Mouse (Mus musculus): ENCODE data around the gene Pptc7. TPM values are rescaled to one million over a fixed set of nuclear protein-coding genes. Genes with fewer than 3 reads are reported as not detected.
A peak's percentile ranks its signal among the peaks of the same experiment; 100 is the strongest.

Gene Pptc7
- polyA plus RNA-seq, 1 experiment from 2014 or later = 13.0 TPM

- 87% methylated on average over 4 of the region's 4 CpGs for WGBS
- H3K9me3 ChIP-seq (ENCODE audit: control insufficient read depth) = no peaks in the 10 kb centered on the region
- H3K9ac ChIP-seq (ENCODE audit: low read depth, low read length) = no peak overlapping the region
- no peak overlapping the region for H3K27ac ChIP-seq (ENCODE audit: low read depth, low read length)
- no peaks in the 10 kb centered on the region for H3K27me3 ChIP-seq (replicated peaks; ENCODE audit: control insufficient read depth, insufficient read depth, low read length)
- no peak overlapping the region for H3K4me3 ChIP-seq (ENCODE audit: low read depth, low read length)
- no peak overlapping the region for H3K4me2 ChIP-seq (replicated peaks; ENCODE audit: low read depth)
- ATAC-seq = no peak
- TF ChIP-seq CTCF (IDR thresholded peaks at IDR 0.05; ENCODE audit: low read depth) = no peak
- peaks cover 26% of the 10 kb centered on the region; the same call in 1 of the 2 replicates for H3K36me3 ChIP-seq (ENCODE audit: control insufficient read depth, insufficient read depth)
- H3K4me1 ChIP-seq (replicated peaks; ENCODE audit: control insufficient read depth, insufficient read depth, low read length) = no peaks in the 10 kb centered on the region
These were observed 34.9 kb upstream of the Pptc7 start for GRCm38 (mm10) chr5:122249281-122249680.

GRCm38 (mm10) chr5:122251895-122252606 is 32.1 kb upstream of the Pptc7 start:
- Histone ChIP-seq H3K27ac (ENCODE audit: low read depth, low read length) (no peak overlapping the region), H3K9ac (ENCODE audit: low read depth, low read length) (no peak overlapping the region), H3K4me3 (ENCODE audit: low read depth, low read length) (no peak overlapping the region), H3K27me3 (replicated peaks; ENCODE audit: control insufficient read depth, insufficient read depth, low read length) (no peaks in the 10 kb centered on the region), H3K4me2 (replicated peaks; ENCODE audit: low read depth) (no peak overlapping the region), H3K4me1 (replicated peaks; ENCODE audit: control insufficient read depth, insufficient read depth, low read length) (no peaks in the 10 kb centered on the region), H3K36me3 (ENCODE audit: control insufficient read depth, insufficient read depth) (peaks cover 51% of the 10 kb centered on the region), H3K9me3 (ENCODE audit: control insufficient read depth) (no peaks in the 10 kb centered on the region)
- TF ChIP-seq CTCF (IDR thresholded peaks at IDR 0.05; ENCODE audit: low read depth) = no peak
- no peak for ATAC-seq
- WGBS = 90% methylated on average over 17 of the region's 17 CpGs

DNA sequence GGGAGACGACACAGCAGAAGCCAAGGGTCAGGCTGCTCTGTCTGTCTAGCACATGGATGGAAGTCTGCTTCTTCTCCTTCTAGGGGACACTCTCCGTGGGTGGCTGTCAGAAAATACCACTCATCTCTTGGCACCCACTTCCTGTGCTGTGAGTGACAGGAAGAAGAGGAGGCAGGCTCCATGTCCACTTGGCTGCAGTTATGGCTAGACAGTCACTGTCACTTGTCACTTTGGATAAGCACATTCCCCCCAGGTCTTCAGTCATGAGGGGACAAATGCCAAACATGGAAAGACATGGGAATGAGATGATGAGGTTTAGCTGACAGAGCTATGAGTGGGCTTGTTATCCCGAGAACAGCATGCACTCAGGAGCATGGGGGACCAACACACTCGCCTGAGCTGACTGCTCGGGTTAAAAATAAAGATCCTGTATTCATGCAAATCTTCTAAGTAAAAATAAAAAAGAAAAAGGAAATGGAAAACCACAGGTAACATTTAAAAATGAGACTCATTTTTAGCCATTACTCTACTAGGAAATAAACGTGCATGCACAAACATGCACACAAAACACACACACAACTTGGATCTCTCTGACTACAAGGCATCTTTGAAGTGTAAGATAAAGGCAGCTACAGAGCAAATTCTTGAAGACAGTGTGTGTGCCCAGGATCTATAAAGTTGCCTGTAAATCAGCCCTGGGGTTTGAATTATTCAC is 26.0 kb upstream of the Pptc7 start:
- Histone ChIP-seq H3K4me1 (replicated peaks; ENCODE audit: control insufficient read depth, insufficient read depth, low read length) (no peaks in the 10 kb centered on the region), H3K9me3 (ENCODE audit: control insufficient read depth) (no peaks in the 10 kb centered on the region), H3K4me2 (replicated peaks; ENCODE audit: low read depth) (no peak overlapping the region), H3K4me3 (ENCODE audit: low read depth, low read length) (no peak overlapping the region), H3K27ac (ENCODE audit: low read depth, low read length) (no peak overlapping the region), H3K9ac (ENCODE audit: low read depth, low read length) (no peak overlapping the region), H3K27me3 (replicated peaks; ENCODE audit: control insufficient read depth, insufficient read depth, low read length) (no peaks in the 10 kb centered on the region), H3K36me3 (ENCODE audit: control insufficient read depth, insufficient read depth) (peaks cover 48% of the 10 kb centered on the region)
- 78% methylated on average over 6 of the region's 6 CpGs for WGBS
- no peak for TF ChIP-seq CTCF (IDR thresholded peaks at IDR 0.05; ENCODE audit: low read depth)
- no peak for ATAC-seq

- TF ChIP-seq CTCF (IDR thresholded peaks at IDR 0.05; ENCODE audit: low read depth) = peak; percentile 42
- ATAC-seq = no peak
- Histone ChIP-seq H3K9ac (ENCODE audit: low read depth, low read length) (no peak overlapping the region), H3K4me2 (replicated peaks; ENCODE audit: low read depth) (no peak overlapping the region), H3K9me3 (ENCODE audit: control insufficient read depth) (no peaks in the 10 kb centered on the region), H3K4me3 (ENCODE audit: low read depth, low read length) (no peak overlapping the region), H3K36me3 (ENCODE audit: control insufficient read depth, insufficient read depth) (peaks cover 17% of the 10 kb centered on the region), H3K4me1 (replicated peaks; ENCODE audit: control insufficient read depth, insufficient read depth, low read length) (0 out of 2 replicates have a peak, but pooled peaks cover 3% of the 10 kb centered on the region), H3K27me3 (replicated peaks; ENCODE audit: control insufficient read depth, insufficient read depth, low read length) (no peaks in the 10 kb centered on the region), H3K27ac (ENCODE audit: low read depth, low read length) (no peak overlapping the region)
- WGBS = 70% methylated on average over 7 of the region's 7 CpGs
These were observed 22.1 kb upstream of the Pptc7 start for GRCm38 (mm10) chr5:122262104-122262503.

DNA sequence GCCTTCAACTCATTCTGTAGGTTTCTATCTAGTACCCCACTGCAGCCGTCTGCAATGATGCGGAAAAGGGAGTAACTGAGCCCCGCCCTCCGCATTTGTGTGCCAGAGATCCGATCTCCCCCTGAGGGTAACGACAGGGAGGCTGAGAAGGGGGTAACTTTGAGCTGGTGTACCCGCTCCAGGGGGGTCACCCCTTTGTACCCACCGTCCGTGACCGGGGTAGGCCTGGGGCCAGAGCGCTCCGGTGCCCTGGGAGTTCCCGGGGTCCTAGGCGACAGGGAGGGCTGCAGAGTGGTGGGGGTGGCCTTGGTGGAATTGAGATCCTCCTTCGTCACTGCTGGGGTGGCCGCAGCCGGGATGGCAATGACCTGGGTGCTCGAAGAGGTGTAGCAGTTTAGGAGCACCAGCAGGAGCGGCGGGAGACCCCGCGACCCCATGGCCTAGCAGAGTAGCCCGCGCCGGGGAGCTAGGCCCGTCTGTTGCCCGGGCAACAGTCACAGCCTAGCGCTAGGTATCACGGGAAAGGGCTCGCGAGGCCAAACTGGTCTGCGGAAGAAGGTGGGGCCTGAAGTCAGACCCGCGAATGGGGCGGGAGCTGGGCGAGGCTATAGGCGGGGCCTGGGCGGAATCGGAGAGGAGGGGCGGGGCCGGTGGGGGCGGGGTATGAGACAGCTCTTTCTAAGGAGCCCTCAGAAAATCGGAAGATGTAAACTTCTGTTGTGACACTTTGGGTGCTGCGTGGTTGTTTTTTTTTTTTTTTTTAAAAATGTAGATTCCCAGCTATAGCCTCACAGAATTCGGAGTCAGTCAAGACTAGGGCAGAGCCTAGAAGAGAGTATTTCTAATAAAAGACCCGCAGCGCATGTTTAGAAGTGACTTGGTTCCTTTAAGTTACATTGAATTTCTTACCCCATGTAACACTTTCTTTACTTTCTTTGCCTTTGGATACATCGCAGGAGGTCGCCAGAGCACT is 19.9 kb upstream of the Pptc7 start, which contains the start of gene Tctn1:
Gene Tctn1 (minus strand): TSS at position 528 of the 973 bp plus-strand sequence.
- Histone ChIP-seq H3K4me2 (replicated peaks; ENCODE audit: low read depth) (peak within 1 kb of the TSS; percentile 76), H3K4me3 (ENCODE audit: low read depth, low read length) (peak within 1 kb of the TSS; percentile 67), H3K4me1 (replicated peaks; ENCODE audit: control insufficient read depth, insufficient read depth, low read length) (0 out of 2 replicates have a peak, but pooled peaks cover 3% of the 10 kb centered on the region), H3K27me3 (replicated peaks; ENCODE audit: control insufficient read depth, insufficient read depth, low read length) (no peaks in the 10 kb centered on the region), H3K36me3 (ENCODE audit: control insufficient read depth, insufficient read depth) (peaks cover 3% of the 10 kb centered on the region; the same call in 1 of the 2 replicates), H3K9ac (ENCODE audit: low read depth, low read length) (peak within 1 kb of the TSS; percentile 61), H3K27ac (ENCODE audit: low read depth, low read length) (no peak within 1 kb of the TSS), H3K9me3 (ENCODE audit: control insufficient read depth) (no peaks in the 10 kb centered on the region)
- 2% methylated on average over 49 of the region's 49 CpGs for WGBS
- TF ChIP-seq CTCF (IDR thresholded peaks at IDR 0.05; ENCODE audit: low read depth) = no peak
- peak; percentile 92 for ATAC-seq
